Mouse (Mus musculus) forebrain, embryonic 11.5 days (tissue): ENCODE measurements around the gene Lingo4. TPM values are rescaled to one million over a fixed set of nuclear protein-coding genes. Genes with fewer than 3 reads are reported as not detected.

Experiments
- ATAC-seq: fragments of 200-750 bp; cut with Nextera tagmentation; replicated peaks from 2 replicates; pipeline ENCODE4 v1.8.0; 2017; ENCODE audit warnings: moderate TSS enrichment; ENCODE audit not compliant: low FRiP score
- DNase-seq: peaks from one replicate; pipeline ENCODE4 v3.0.0-alpha.2; 2017; ENCODE audit warnings: low spot score
- H3K27ac ChIP-seq: fragments of 300-500 bp; sonication (generic); 2 replicates; pipeline ENCODE4 v1.5.1; 2014; ENCODE audit warnings: low read depth, low read length
- H3K27me3 ChIP-seq: fragments of 300-500 bp; sonication (generic); 2 replicates; pipeline ENCODE4 v1.6.1; 2014; ENCODE audit warnings: mild to moderate bottlenecking, low read length, mixed read lengths; ENCODE audit not compliant: control insufficient read depth, insufficient read depth
- H3K36me3 ChIP-seq: fragments of 300-500 bp; sonication (generic); 2 replicates; pipeline ENCODE4 v1.6.1; 2014; ENCODE audit warnings: mild to moderate bottlenecking, low read length, moderate library complexity, mixed read lengths; ENCODE audit not compliant: control insufficient read depth, insufficient read depth
- H3K4me1 ChIP-seq: fragments of 300-500 bp; sonication (generic); replicated peaks from 2 replicates; pipeline ENCODE4 v1.6.1; 2014; ENCODE audit warnings: low read length, mixed read lengths; ENCODE audit not compliant: control insufficient read depth, insufficient read depth
- H3K4me2 ChIP-seq: fragments of 300-500 bp; sonication (generic); 2 replicates; pipeline ENCODE4 v1.6.1; 2014; ENCODE audit warnings: low read depth, mild to moderate bottlenecking, low read length, moderate library complexity, mixed read lengths; ENCODE audit not compliant: severe bottlenecking
- H3K4me3 ChIP-seq: fragments of 300-500 bp; sonication (generic); 2 replicates; pipeline ENCODE4 v1.5.1; 2014; ENCODE audit warnings: low read depth, low read length
- H3K9ac ChIP-seq: fragments of 300-500 bp; sonication (generic); 2 replicates; pipeline ENCODE4 v1.6.1; 2014; ENCODE audit warnings: low read length
- H3K9me3 ChIP-seq: fragments of 300-500 bp; sonication (generic); 2 replicates; pipeline ENCODE4 v1.6.1; 2016; ENCODE audit warnings: low read length, mixed read lengths; ENCODE audit not compliant: control insufficient read depth
- WGBS: fragments of 180-500 bp; shearing (Covaris S2); extraction: QIAGEN DNeasy Blood & Tissue Kit; methylation state at CpG from one replicate; pipeline ENCODE4 v1.1.7; 2014; 5-methylcytosine and 5-hydroxymethylcytosine counted together
- polyA plus RNA-seq: library from polyadenylated mRNA; unstranded; fragments of >200 nt; fragmentation: Nextera tagmentation; extraction: Ambion mirVana; gene quantifications from 2 replicates; pipeline ENCODE4 v1.2.1, GENCODE M21; 2014

The Lingo4 gene
- polyA plus RNA-seq, 1 experiment from 2014 or later, result 0.23 TPM

GRCm38 (mm10) chr3:94442951-94443596, 44.8 kb downstream of the Lingo4 start, which contains the start of gene Mrpl9:
Gene Mrpl9 (plus strand): TSS chr3:94443318.
- Histone ChIP-seq H3K9ac (peak within 1 kb of the TSS; percentile 90), H3K9me3 (no peaks in the 10 kb centered on the region), H3K36me3 (peaks cover 7% of the 10 kb centered on the region), H3K4me3 (peak within 1 kb of the TSS; percentile 94), H3K27me3 (no peaks in the 10 kb centered on the region), H3K4me2 (peak within 1 kb of the TSS; percentile 88), H3K4me1 (0 out of 2 replicates have a peak, but pooled peaks cover 3% of the 10 kb centered on the region), H3K27ac (0 out of 2 replicates have a peak within 1 kb of the TSS, but pooled peaks have one; percentile 50)
- under 1% methylated on average over 39 of the region's 39 CpGs for WGBS
- DNase-seq (peak; percentile 98), ATAC-seq (peak; percentile 98)

- Histone ChIP-seq H3K9me3 (no peaks in the 10 kb centered on the region), H3K27me3 (no peaks in the 10 kb centered on the region), H3K27ac (0 out of 2 replicates have a peak within 1 kb of the TSS, but pooled peaks have one; percentile 50), H3K4me1 (0 out of 2 replicates have a peak, but pooled peaks cover 3% of the 10 kb centered on the region), H3K4me2 (peak within 1 kb of the TSS; percentile 88), H3K36me3 (peaks cover 10% of the 10 kb centered on the region), H3K9ac (peak within 1 kb of the TSS; percentile 90), H3K4me3 (peak within 1 kb of the TSS; percentile 94)
- WGBS, result under 1% methylated on average over 24 of the region's 24 CpGs
- DNase-seq (no peak), ATAC-seq (no peak; the same call in 1 of the 2 replicates)
Observed at GRCm38 (mm10) chr3:94443597-94443964, 45.3 kb downstream of the Lingo4 start, which contains the start of gene Oaz3. Gene Oaz3 (minus strand): TSS chr3:94443915.

- WGBS, result 93% methylated on average over 2 of the region's 2 CpGs
- DNase-seq, result no peak
- H3K4me1 ChIP-seq, result no peaks in the 10 kb centered on the region
- H3K27me3 ChIP-seq, result no peaks in the 10 kb centered on the region
- H3K27ac ChIP-seq, result no peak overlapping the region
- H3K36me3 ChIP-seq, result peaks cover 10% of the 10 kb centered on the region
- no peak overlapping the region for H3K4me3 ChIP-seq
- no peak for ATAC-seq
- no peak overlapping the region for H3K4me2 ChIP-seq
- H3K9ac ChIP-seq, result no peak overlapping the region
- no peaks in the 10 kb centered on the region for H3K9me3 ChIP-seq
Observed at GRCm38 (mm10) chr3:94449377-94449776, 51.1 kb downstream of the Lingo4 start.

Other genes with a start within 250 kb of the Lingo4 start
- gene Gm10696, start 220.3 kb upstream of the Lingo4 start, polyA plus RNA-seq, result not detected in 2 replicates
- gene Gm5286, start 201.8 kb upstream of the Lingo4 start, polyA plus RNA-seq, result not detected in 2 replicates
- gene Gm4778, start 134.5 kb upstream of the Lingo4 start, polyA plus RNA-seq, result not detected in 2 replicates
- 8.3 and 9.6 TPM in 2 replicates for gene Them4, start 88.4 kb upstream of the Lingo4 start, polyA plus RNA-seq
- 0.35 and 0.57 TPM in 2 replicates for gene Them5, start 56.4 kb upstream of the Lingo4 start, polyA plus RNA-seq
- 0.94 and 2.1 TPM in 2 replicates for gene C2cd4d, start 36.1 kb upstream of the Lingo4 start, polyA plus RNA-seq
- gene Rorc, start 25.7 kb upstream of the Lingo4 start, polyA plus RNA-seq, result 0.60 and 1.3 TPM in 2 replicates
- gene Tdrkh, start 14.8 kb downstream of the Lingo4 start, polyA plus RNA-seq, result 55.0 and 57.5 TPM in 2 replicates
- gene Mrpl9, start 44.8 kb downstream of the Lingo4 start, polyA plus RNA-seq, result 65.3 and 67.0 TPM in 2 replicates
- gene Oaz3, start 45.4 kb downstream of the Lingo4 start, polyA plus RNA-seq, result 0.40 and 0.76 TPM in 2 replicates
- gene Celf3, start 79.8 kb downstream of the Lingo4 start, polyA plus RNA-seq, result 137 and 149 TPM in 2 replicates
- 12.8 and 15.5 TPM in 2 replicates for gene Riiad1, start 81.8 kb downstream of the Lingo4 start, polyA plus RNA-seq
- gene Snx27, start 184.2 kb downstream of the Lingo4 start, polyA plus RNA-seq, result 46.9 and 48.5 TPM in 2 replicates
- not detected in 2 replicates for gene Gm10972, start 244.6 kb downstream of the Lingo4 start, polyA plus RNA-seq